Mouse (Mus musculus): ENCODE measurements around the gene Tmem230.

Tmem230 gene

DNA sequence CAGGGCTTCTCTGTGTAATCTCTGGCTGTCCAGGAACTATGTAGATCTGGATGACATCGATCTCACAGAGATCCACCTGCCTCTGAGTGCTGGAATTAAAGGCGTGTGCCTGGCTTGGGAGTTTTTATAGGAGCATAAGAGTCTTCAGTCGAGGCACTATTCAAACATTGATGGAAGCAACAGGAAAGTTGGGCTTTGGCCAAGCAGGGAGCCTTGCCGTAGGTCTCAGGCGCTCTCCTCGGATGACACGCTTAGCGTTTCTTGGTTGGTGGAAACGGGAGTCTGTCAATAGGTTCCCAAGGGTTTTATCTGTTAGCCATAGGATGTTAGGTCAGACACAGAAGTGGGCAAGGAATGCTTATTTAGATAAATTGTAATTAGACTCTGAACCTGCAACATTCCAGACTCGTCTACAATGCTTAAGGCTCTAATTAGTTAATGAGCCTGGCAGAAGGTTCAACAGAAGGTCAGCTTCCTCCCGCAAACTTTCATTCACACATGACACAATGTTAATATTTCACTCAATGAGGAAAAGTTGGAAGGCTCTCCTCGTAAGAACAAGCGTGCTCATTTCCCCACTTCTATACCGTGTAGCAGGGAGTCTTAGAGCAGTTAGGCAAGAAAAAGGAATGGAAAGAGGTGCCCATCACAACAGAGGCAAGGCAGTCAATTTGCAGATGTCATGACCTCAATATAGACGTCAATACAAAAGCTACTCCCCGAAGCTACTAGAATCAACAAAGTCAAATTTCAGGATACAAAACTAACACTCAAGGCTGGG, 13.4 kb downstream of the Tmem230 start:
- WGBS, result 77% methylated on average over 16 of the region's 16 CpGs

DNA sequence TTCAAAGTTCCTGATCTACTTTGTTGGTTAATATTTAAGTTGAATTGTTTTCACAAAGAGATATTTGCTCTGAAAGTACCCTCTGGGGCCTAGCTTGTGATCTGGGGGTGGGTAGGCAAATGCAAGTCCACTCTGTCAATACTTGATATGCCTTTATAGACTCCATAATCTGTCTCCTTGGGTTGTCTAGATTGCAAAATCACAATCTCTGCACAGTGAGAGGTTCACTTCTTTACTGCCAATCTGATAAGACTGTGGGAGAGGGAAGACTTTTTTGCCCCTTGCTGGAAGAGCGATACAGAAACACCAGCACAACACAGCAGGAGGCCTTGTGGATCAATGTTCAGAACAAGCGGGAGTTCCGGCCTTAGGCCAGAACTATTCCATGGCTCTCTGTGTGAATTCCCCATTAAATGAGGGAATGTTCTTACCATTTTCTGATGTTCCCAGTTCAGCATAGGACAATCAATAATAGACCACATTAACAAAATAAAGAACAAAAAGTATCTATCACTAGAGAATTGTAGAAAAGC, 15.1 kb downstream of the Tmem230 start:
- WGBS, result 88% methylated on average over 3 of the region's 3 CpGs

DNA sequence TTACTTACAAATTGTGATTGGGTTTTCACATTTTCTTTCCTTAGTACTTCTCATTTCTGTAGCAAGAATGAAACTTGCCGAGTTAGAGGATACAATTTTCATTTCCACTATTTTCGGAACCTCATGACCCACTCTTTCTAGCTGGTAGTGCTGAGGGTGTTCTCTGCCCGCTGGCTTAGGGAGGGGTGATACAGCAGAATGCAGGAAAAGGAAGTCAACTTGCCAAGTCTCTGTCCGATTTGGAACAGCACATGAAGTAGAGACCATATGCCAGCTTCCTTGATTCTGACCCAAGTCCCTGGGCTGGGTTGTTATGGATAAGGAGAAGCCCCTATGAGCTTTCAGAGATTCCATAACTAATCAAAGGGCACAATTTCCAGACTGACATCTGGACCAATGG, 23.2 kb downstream of the Tmem230 start:
- 49% methylated on average over 4 of the region's 4 CpGs for WGBS

DNA sequence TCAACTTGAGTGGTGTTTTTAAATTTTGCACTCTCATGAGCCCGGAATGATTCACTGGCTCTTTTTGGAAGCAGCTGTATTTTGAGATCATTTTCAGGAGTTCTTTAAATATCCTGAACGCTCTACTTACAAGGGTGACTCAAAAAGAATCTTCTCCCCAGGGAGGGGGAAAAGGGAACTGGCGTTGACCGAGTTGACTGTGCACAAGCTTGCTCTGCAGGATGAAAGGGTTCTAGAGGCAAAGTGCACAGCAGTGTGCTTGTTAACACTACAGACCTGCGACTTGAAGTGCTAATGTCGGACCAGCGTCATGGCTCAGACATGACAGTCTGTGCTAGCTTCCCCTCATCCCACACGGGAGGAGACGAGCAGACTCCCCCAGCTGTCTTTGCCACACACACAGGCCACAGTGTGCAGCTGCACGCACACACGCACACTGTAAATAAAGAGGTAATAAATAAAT, 26.0 kb downstream of the Tmem230 start:
- WGBS, result 30% methylated on average over 11 of the region's 11 CpGs

DNA sequence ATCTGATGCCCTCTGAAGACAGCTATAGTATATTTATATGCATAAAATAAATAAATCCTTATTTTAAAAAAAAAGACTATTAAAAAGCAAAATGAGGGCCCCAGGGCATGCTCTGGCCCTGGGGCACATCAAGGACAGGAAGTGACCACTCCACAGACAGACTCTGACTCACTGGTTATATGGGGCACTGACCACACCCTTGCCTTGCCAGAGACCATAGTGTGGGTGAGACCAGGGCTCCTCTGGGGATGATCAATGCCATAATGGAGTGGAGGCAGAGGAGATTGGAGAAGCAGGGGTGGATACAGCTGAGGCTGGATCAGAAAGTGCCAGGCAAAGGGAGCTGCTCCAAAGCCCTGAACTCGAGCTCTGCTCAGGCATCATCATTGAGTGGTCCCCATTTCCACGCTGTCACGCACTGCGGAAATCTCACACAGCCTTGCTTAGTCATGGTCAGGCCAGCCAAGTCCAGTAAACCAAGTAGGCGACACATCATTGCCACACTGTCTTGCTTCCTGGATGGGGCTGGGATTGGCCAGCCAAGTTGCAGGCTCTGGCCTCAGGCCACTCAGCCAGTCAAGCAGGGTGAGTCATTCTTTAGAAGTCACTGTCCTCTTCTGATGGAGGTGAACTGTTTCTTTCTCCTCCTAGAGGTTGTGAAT, 35.5 kb downstream of the Tmem230 start:
- WGBS, result 80% methylated on average over 5 of the region's 5 CpGs

DNA sequence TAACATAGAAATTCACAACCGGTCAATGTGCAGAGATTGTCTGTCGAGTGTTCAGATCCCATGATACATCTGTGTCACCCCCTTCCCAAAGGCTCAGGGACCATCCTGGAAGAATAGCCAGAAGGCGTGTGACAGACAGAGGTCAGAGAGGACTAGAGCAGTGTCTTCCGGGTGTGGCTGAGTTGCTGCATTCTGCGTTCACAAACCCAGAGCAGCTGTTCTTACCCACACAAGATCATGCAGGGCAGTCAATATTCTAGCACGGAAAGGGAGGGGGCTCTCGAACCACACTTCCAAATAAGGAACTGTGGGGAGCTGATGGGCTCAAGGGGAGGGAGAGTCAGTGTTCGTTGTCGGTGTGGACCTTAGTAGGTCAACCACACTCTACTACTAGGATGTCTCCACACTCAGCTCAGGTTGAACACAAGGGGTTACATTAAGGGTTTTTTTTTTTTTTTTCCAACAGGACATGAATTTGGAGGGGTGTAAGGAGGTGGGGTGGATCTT, 36.7 kb downstream of the Tmem230 start:
- 85% methylated on average over 9 of the region's 9 CpGs for WGBS

DNA sequence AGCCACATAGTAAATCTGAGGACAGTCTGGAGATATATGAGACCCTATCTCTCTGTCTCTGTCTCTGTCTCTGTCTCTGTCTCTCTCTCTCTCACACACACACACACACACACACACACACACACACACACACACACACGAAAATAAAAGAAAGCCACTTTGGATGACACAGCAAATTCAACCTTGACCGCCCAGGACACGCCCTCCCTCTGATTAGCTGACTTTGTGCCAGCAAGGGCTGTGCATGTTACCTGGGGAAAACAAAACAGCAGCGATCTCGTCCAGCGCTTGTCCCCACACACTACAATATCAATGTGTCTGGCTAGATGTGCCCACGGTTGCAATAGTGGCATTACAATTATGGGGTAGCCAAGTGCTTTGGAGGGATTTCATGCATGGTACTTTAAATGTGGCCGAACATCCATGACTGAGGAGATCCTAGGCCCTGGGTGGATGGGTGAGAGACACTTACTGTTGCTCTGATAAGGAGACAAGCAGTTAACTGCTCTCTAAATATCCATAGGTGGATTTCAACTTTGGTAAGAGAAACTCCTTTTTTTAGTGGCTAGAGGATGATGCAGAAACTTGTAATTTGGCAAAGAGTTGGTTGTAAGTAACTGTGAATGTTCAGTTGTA, 39.2 kb downstream of the Tmem230 start:
- WGBS, result 84% methylated on average over 8 of the region's 8 CpGs

DNA sequence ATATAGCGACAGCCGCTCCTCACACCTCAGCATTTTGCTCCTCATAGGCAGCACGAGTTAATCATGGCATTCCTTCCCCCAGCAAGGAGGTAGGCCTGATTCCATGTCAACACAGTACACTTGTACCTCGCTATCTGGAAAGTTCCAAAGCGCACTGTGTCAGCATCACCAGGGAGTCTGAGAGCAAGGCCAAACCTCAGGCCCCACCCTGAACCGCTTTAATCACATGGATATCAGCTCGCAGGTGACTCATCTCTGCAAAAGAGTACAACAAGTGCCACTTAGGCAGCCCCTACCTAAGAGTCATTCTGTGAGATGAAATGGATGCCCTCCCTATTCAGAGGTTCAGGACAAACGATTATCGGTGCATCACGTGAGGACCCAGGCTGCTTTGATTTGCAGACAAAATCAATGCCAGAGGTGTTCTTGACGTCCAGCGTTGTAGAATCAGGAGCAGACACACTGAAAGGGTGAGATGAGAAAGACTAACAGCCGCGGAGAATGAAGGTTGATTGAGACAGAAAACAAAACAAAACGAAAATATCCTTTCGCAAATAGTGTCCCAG, 41.2 kb downstream of the Tmem230 start:
- WGBS, result 81% methylated on average over 16 of the region's 16 CpGs

DNA sequence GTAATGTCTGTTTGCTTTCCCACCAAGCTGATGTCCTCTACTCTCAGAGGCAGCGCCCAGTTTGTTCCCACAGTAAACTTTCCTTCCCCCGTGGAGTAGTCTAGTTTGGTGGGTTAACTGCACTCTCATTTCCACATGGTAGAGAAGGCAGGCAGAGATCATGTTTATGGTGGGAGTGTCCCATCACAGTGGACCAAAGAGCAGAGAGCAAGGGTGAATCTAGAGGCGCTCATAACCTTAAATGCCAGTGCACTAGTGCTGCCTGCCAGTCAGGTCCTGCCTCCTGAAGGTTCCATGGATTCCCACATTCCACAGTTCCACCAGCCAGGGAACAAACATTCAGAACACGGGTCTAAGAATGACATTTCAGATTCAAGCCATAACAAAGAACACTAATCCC, 42.1 kb downstream of the Tmem230 start:
- WGBS, result 82% methylated on average over 4 of the region's 4 CpGs

DNA sequence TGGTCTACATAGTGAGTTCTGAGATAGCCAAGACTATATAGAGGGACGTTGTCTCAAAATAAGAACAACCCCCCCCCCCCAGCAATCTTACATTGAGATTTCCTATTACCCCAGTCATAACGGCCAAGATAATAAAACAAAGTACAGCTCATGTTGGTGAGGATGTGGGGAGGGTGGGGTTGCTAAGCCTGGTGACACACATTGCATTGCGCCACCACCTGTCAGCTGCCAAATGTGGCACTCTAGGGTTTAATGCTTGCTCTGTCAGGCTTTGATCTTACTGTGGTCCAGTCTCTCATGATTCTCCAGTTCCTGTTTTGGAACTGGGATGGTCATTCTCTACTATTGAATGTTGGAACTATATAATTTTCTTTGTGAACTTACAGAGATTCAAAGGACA, 43.8 kb downstream of the Tmem230 start:
- WGBS, result 87% methylated on average over 3 of the region's 3 CpGs

DNA sequence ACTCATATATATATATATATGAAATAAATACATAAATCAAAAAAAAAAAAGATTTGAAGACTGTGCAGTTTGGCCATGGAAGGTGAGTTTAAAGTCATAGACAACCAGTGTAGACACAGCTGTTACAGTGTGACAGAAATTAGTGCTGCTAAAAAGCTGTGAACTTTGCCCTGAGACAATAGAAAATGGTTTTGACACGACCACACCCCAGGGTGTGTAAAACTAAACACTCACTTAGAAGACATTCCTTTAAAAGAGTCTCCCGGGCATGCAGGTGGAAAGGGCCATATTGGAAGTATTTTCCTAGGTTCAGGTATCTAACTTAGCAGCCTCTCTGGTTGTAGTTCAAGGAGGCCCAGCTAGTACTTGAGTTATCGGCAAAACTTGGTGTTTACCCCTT, 44.4 kb downstream of the Tmem230 start:
- 83% methylated on average over 3 of the region's 3 CpGs for WGBS

DNA sequence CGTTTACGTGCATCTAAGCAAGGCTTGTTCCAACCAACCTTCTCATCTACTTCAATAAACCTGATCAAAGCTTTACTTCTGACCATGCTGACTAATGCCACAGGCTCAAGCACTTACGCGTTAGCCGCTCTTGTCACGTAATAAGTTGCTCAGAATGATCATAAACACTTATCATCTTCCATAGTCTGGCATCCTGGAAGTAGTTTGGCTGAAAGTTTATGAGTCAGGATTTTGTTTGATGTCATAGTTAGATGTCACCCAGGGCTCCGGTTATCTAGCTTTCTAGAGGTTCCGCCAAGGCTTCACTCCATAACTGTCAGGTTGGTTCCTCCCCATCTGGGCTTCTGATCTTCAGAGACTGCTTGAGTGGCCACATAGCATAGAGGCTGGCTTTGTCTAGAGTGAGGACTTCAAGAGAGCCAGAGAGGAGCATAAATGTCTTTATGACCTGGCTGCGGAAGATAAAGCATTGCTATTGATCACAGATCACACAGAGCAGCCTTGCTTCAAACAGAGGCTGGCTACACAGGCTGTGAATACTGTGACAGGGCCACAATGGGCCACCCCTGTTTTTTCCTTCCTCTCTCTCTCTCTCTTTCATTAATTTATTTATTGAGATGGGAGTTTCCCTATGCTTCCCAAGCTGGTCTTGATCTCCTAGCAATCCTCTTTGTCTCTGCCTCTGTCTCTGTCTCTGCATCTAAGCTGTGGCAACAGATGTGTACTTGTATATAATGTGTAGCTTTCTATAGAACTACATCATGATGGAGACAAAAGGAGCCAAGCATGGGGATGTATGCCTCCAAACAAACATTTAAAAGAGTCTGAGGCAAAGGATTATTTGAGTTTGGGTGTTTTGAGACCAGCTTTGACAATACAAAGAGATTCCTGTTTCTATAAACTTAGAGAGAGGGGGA, 49.3 kb downstream of the Tmem230 start:
- 94% methylated on average over 9 of the region's 9 CpGs for WGBS

DNA sequence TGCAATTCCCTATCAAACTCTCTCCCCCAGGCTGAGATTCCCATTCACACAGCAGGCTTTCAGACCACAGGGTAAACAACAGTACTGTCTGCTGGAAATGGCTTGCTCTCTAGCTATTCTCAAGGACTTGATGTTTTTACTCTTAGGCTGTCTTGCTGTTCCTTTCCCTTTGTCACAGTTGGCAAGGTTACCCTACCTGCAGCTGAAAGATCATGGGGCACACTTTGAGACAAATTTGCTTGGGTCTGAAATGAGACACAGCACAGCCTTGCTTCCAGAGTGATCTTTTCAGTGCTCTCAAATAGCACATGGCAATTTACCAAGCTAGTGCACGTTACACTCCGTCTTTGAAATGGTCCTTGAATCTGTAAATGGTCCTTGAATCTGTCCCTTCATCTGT, 52.0 kb downstream of the Tmem230 start:
- WGBS, result 44% methylated on average over 2 of the region's 2 CpGs

DNA sequence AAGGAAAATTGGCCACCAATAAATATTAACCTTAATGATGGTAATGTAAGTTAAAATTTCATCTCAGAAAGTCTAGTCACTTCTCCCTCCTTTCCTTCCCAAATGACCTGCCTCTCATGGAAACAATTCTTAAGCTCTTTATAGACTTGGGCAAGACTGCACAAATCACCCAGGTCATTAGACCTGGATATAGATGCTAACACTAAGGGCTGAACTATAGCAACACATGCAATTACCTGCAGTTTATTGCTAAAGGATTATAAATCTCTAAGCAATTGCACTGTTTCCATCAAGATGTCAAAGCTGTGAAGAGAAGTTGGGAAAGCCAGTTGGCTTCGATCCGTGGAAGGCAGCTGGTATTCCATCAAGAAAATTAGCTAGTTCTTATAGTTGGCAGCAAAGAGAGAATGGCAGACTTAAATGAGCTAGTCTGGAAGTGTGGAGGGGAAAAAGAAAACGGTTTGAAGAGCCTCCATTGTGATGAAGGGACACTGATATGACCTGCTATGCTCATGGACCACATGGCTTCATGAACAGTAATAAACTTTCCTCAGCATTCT, 56.9 kb downstream of the Tmem230 start:
- 58% methylated on average over 3 of the region's 3 CpGs for WGBS

Measured in cerebral cortex, adult 2 months (tissue).